Mouse (Mus musculus) granulocyte monocyte progenitor cell, adult 5-6 weeks (primary cell): ENCODE data around the gene Edn2. TPM values are rescaled to one million over a fixed set of nuclear protein-coding genes. Genes with fewer than 3 reads are reported as not detected.

Experiments
- ATAC-seq: replicated peaks from 2 replicates; pipeline ENCODE4 v1.8.0; 2016; ENCODE audit warnings: mild to moderate bottlenecking, moderate TSS enrichment, inconsistent platforms; ENCODE audit not compliant: poor library complexity, severe bottlenecking
- total RNA-seq, 2 experiments: library from RNA; stranded (forward) in 1 of 2; stranded (reverse) in 1 of 2; fragments of 200-712, 200-1000 nt in 1 of 2; fragments of >200 nt in 1 of 2; fragmentation: Nextera tagmentation in 1 of 2; gene quantifications; 2 replicates each; pipeline ENCODE4 v1.2.3; 2014 to 2017

The Edn2 gene
- not detected in 2 replicates for total RNA-seq (2014; fragmentation: Nextera tagmentation)
- total RNA-seq (2017), result not detected in 2 replicates

GRCm38 (mm10) chr4:120161166-120161949 is at the start of gene Edn2:
Edn2 (plus strand) TSS chr4:120161206.
- ATAC-seq, result peak; percentile 79

DNA sequence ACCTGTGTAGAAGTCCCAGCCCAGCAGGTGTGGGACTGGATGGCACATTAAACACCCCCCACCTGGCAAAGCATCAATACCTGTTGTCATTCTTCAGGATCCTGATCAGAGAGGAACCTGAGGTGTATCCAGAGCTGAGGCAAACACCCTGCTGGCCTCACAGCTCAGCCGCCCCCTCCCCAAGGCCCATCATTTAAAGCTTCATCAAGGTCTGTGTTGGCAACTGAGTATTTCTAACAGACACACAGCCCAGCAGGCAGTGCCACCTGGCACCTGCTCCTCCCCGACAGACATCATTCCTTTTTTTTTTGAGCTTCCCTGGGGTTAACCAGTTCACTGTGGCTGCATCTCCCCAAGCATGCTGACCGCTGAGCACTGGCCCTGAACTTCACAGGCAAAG is 45.5 kb upstream of the Edn2 start:
- ATAC-seq, result no peak

- ATAC-seq, result no peak
These were observed 44.7 kb upstream of the Edn2 start for GRCm38 (mm10) chr4:120116312-120116711.

DNA sequence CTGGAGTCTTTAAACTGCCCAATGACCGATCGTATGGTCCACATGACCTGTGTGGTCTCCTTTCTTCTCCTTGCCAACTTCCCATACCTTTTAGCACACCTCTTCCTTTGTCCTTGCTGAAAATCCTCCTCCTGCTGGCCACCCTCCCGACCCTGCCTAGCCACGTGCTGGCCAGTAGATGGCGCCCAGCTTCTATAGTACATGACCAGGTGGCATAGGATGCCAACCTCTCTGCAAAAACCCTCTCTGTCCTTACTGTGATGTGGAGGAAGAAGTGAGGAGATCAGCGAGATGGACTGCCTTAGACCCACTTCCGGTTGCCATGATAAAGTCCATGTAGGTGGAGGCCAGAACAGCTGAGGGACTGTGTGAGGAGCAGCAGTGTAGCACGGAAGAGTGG is 40.7 kb upstream of the Edn2 start:
- ATAC-seq, result peak; percentile 66

GRCm38 (mm10) chr4:120124656-120125055 is 36.4 kb upstream of the Edn2 start:
- no peak for ATAC-seq

GRCm38 (mm10) chr4:120126047-120126446 is 35.0 kb upstream of the Edn2 start:
- no peak for ATAC-seq

DNA sequence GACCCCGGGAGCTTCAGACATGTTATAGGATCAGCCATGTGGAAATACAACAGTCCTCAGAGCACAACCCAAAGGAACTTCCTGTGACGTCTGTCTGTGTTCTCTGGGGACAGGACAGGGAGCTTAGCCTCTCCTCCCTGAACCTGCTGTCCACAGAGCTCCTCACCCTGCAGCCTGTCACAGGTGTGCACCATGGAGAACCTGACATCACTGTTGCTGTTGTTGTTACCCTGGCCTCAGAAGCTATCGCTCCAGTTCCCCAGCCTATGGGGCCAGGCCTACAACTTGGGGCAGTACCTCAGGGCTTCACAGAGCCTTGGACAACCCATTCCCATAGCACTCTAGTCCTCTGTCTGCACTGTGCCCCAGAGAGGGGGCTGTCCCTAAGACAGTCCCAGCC is 33.7 kb upstream of the Edn2 start:
- ATAC-seq, result no peak

- ATAC-seq, result no peak
These were observed 33.0 kb upstream of the Edn2 start for GRCm38 (mm10) chr4:120128033-120128432.

GRCm38 (mm10) chr4:120129233-120129885 is 31.6 kb upstream of the Edn2 start:
- ATAC-seq, result peak; percentile 84

- no peak for ATAC-seq
These were observed 30.1 kb upstream of the Edn2 start for GRCm38 (mm10) chr4:120130926-120131325.

GRCm38 (mm10) chr4:120131441-120132220 is 29.4 kb upstream of the Edn2 start:
- ATAC-seq, result no peak

DNA sequence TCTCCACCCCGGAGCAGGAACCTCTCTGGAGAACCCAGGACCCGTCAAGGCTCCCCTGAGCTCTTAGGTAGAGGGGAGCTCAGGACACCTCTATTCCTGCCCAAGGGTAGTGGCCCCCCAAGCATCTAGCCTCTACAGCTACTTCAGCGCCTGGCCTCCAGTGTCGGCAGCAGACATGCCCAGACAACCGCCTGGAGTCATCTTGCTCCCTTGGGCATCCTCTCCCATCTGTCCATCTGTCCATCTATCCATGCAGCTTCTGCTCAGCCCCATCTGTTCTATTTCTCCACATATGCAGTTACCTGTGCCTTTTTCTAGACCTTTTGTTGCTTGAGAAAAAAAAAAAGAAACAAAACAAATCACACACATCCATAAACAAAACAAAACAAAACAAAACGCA is 26.8 kb upstream of the Edn2 start:
- no peak for ATAC-seq

GRCm38 (mm10) chr4:120141810-120142209 is 19.2 kb upstream of the Edn2 start:
- ATAC-seq, result no peak

DNA sequence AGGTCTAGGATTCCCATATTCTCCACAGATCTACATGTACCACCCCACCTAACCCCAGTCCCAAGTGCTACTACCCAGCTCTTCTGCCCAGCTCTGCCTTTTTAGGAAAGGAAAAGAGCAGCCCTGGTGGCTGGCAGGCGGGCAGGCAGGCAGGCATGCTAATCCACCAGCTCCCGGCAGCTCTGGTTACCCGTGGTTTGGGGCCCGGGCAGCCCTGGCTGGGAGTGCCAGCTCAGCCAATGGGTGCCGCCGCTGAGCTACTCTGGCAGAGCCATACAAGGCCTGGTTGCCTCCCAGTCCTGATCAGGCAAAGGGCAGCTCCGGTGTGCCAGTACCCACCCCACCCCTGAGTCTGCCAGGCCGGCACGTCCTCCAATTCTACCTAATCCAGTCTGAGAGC is 18.1 kb upstream of the Edn2 start:
- no peak for ATAC-seq

- no peak for ATAC-seq
These were observed 16.7 kb upstream of the Edn2 start for GRCm38 (mm10) chr4:120144343-120144742.

DNA sequence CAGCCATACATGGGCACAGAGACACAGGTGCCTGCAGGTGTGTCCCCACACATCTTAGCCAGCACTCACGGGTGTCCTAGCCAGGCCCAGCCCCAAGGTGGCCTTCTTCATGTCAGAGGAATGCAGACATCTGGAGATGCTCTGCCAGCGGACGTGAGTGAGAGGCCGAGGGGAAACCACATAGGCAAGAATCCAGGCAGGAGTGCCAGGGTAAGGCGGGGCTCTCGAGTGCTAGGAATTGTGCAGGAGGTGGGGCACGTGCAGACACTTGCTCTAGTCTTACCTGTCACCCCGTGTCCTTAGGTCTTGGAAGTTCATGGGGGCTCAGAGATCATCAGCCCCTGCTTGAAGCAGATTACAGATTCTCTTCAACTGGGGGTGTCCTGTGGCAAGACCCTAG is 15.1 kb upstream of the Edn2 start:
- no peak for ATAC-seq

DNA sequence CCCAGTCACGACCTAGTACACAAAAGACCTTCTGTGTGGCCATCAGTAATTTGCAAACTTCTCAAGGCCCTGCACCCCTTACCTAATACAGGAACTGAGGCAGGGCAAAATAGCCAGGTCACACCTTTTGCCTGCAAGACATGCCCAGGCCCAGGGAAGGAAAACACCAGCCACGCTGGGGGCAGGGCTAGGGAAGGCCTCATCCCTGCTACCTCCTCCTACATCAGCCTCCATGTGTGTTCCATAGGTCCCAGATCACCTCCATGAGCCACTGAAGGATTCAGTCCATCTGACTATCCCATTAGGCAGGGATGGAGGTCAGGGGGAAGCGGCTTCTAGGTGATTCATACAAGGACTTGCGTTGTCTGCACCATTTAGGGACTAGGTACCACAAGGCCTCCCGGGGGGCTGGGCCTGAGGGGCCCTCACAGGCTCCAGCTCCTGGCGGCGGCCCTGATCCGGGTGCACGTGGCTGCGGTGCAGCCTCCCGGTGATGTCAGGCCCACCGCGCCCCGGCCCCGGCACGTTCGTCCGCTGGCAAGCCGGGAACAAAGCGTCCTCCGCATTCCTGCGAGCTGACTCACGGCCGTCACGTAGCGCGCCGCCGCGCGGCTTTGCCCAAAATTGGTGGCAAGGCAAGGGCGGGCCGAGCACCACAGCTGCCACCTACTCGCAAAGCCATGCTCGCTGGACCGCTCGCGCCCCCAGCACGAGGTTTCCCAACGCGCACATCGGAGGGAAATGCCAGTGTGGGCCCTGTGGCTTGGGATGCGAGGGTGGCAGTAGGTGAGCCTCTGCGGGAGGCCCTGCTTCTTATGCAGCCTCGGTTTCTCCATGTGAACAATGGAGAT is 12.5 kb upstream of the Edn2 start:
- peak; percentile 44 for ATAC-seq

- peak; percentile 36 for ATAC-seq
These were observed 11.9 kb upstream of the Edn2 start for GRCm38 (mm10) chr4:120149142-120149524.

DNA sequence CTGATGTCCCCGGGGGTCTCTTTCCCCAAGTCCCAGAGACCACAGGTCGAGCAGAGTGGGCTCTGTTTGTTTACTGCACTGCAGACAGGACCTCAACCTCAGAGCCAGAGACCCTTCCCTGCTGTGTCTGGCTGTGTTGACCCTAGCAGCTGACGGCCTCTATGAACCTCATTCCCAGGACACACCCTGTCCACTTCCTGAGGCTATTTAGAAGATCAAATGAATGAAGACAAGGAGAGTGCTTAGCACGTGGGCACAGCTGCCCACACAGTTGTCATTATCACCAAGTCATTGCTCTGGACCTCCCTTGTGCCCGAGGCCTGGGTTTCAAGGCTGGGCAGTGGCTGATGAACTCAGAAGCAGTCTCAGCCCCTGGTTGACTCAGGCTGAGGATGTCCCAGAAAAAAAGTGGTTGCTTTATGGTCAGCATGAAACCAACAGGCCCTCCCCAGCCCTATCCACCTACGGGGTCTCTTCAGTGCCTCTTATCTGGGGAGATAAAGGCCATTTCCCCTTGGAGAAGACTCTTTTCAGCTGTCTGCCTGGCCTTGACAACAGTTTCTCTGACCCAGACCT is 10.6 kb upstream of the Edn2 start:
- no peak for ATAC-seq

DNA sequence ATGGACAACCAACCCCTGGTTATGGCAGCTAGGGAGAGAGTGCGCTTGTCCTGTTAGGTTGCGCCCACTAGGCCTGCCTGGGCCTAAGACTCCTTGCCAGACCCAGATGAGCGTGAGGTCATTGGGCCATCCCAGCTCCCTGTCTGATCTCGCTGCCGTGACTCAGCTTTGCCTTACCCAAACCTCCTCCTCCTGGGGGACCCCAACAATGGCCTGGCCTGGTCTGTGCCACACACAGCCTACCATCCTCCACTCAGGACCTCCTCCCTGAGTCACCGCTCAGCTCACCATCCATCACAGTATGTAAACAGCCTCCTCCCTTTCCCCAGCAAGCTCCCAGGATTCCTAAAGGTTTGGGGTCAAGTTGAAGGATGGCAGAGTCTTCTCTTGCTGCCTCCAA is 9.1 kb upstream of the Edn2 start:
- ATAC-seq, result no peak
